Mouse (Mus musculus) G1E (cell line): ENCODE measurements around the gene Rgcc. TPM values are rescaled to one million over a fixed set of nuclear protein-coding genes. Genes with fewer than 3 reads are reported as not detected.
A peak's percentile ranks its signal among the peaks of the same experiment; 100 is the strongest.

Experiments used
- ATAC-seq: 2 replicates; pipeline ENCODE4 v1.8.0; 2016; ENCODE audit warnings: mild to moderate bottlenecking; ENCODE audit not compliant: insufficient number of reproducible peaks, poor library complexity, low FRiP score, severe bottlenecking; ENCODE audit errors: extremely low read depth
- DNase-seq: peaks from one replicate; pipeline ENCODE4 v3.0.0; 2012; ENCODE audit warnings: low spot score
- H3K27me3 ChIP-seq: 2 replicates; pipeline ENCODE4 v1.6.1; 2012; ENCODE audit warnings: mild to moderate bottlenecking, low read length, inconsistent platforms; ENCODE audit not compliant: insufficient read depth
- H3K36me3 ChIP-seq: replicated peaks from 2 replicates; pipeline ENCODE3; 2012; ENCODE audit warnings: mild to moderate bottlenecking, inconsistent platforms
- H3K4me1 ChIP-seq: 2 replicates; pipeline ENCODE4 v1.6.1; 2012; ENCODE audit warnings: low read depth, low read length, inconsistent platforms, mixed read lengths; ENCODE audit not compliant: insufficient read depth
- H3K4me3 ChIP-seq: 2 replicates; pipeline ENCODE4 v1.5.1; 2012; ENCODE audit warnings: low read depth, mild to moderate bottlenecking, inconsistent platforms, low read length, moderate library complexity, mixed read lengths
- H3K9me3 ChIP-seq: replicated peaks from 2 replicates; pipeline ENCODE4 v1.6.1; 2012; ENCODE audit warnings: inconsistent platforms
- CTCF ChIP-seq: IDR thresholded peaks from 2 replicates; pipeline ENCODE4 v1.5.1; 2012; ENCODE audit warnings: low read depth, low read length, inconsistent platforms, mixed read lengths
- GATA1 ChIP-seq: IDR thresholded peaks from 2 replicates; pipeline ENCODE4 v1.6.1; 2012; ENCODE audit warnings: borderline replicate concordance, low read length, inconsistent platforms, mixed read lengths
- GATA2 ChIP-seq: IDR thresholded peaks from 2 replicates; pipeline ENCODE4 v1.6.1; 2012; ENCODE audit warnings: low read depth, low read length, inconsistent platforms, borderline replicate concordance
- POLR2AphosphoS5 ChIP-seq: IDR thresholded peaks from 2 replicates; pipeline ENCODE4 v1.6.1; 2012; ENCODE audit warnings: low read depth, low read length, inconsistent platforms; ENCODE audit not compliant: insufficient replicate concordance
- TAL1 ChIP-seq: conservative IDR thresholded peaks from 2 replicates; pipeline ENCODE4 v1.6.1; 2012; ENCODE audit warnings: low read depth, low read length, inconsistent platforms, mixed read lengths
- polyA plus RNA-seq: library from polyadenylated mRNA; stranded (reverse); fragments of >175 nt; gene quantifications from 2 replicates; pipeline ENCODE4 v1.2.3, GENCODE M21; 2012
- total RNA-seq, 2 experiments: library from RNA; stranded (forward) in 1 of 2; stranded (reverse) in 1 of 2; fragments of 200-1000 nt in 1 of 2; fragments of >200 nt in 1 of 2; fragmentation: Nextera tagmentation in 1 of 2; gene quantifications; 2 replicates each; pipeline ENCODE4 v1.2.3; 2014 to 2017

Gene Rgcc
- total and polyA plus RNA-seq, 3 experiments: not detected

DNA sequence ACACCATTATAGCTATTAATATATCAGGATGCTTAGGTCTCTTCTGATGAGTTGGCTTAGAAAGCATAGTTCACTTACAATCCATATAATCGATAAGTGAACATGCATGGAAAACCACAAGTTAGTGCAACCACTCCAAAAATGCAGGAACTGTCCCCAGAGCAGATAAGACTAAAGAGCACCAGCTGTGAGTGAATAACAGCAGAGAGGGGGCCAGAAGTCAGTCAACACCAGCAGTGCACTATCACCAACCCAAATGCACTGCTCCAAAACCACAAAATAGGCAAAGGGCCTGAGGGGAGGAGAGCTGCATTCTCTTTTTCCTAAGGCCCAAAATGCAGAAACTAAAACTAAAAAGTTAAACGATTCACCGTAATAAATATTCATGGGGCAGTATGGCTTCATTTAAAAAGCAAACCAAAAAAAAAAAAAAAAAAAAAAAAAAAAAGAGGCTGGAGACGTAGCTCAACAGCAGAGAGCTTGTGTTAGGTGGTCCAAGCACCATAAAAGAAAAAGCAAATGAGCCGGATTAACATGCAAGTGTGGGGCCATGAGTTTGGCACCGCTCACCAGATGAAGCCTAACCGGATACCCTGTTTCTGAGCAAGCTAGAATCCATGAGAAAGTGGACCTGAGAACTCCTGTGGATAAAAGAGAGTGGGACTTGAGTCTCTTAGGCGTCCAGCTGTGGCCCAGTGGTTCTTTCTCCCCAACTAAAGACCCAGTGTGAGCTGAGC is 12.2 kb upstream of the Rgcc start:
- Histone ChIP-seq H3K4me1 (peaks cover 20% of the 10 kb centered on the region), H3K9me3 (no peaks in the 10 kb centered on the region), H3K36me3 (no peaks in the 10 kb centered on the region), H3K4me3 (no peak overlapping the region), H3K27me3 (peaks cover 10% of the 10 kb centered on the region)
- ATAC-seq (peak; percentile 77), DNase-seq (no peak)
- TF ChIP-seq CTCF (no peak), GATA1 (no peak), GATA2 (no peak)

DNA sequence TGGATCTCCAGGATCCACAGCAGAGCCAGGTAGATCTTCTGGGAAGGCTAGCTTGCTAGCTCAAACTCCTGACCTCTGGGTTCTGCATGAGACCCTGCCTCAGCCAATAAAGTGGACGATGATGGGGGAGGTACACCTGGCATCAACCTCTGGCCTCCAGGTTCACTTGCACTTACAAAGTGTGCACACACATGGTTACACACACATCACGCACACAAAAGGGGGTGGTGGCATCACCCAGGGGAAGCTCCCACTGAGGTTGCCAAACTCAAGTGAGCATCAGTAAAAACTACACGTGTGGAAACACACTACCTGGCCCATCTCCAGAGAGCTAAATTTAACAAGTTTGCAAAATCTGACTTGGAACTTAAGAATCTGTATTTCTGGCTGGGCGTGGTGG is 11.3 kb upstream of the Rgcc start:
- Histone ChIP-seq H3K36me3 (no peaks in the 10 kb centered on the region), H3K27me3 (peaks cover 11% of the 10 kb centered on the region), H3K9me3 (no peaks in the 10 kb centered on the region), H3K4me1 (peaks cover 20% of the 10 kb centered on the region), H3K4me3 (no peak overlapping the region)
- TF ChIP-seq TAL1 (no peak), GATA2 (no peak), CTCF (no peak), GATA1 (no peak), POLR2AphosphoS5 (no peak)
- DNase-seq: no peak
- ATAC-seq: no peak

- Histone ChIP-seq H3K9me3 (no peaks in the 10 kb centered on the region), H3K27me3 (peaks cover 8% of the 10 kb centered on the region; the same call in 1 of the 2 replicates), H3K4me1 (peaks cover 20% of the 10 kb centered on the region), H3K4me3 (no peak overlapping the region), H3K36me3 (no peaks in the 10 kb centered on the region)
- no peak for TF ChIP-seq TAL1
- no peak for TF ChIP-seq POLR2AphosphoS5
- TF ChIP-seq GATA2: no peak
- TF ChIP-seq CTCF: no peak
- no peak for TF ChIP-seq GATA1
- DNase-seq (no peak), ATAC-seq (no peak)
These were observed 10.5 kb upstream of the Rgcc start for GRCm38 (mm10) chr14:79311918-79312454.

DNA sequence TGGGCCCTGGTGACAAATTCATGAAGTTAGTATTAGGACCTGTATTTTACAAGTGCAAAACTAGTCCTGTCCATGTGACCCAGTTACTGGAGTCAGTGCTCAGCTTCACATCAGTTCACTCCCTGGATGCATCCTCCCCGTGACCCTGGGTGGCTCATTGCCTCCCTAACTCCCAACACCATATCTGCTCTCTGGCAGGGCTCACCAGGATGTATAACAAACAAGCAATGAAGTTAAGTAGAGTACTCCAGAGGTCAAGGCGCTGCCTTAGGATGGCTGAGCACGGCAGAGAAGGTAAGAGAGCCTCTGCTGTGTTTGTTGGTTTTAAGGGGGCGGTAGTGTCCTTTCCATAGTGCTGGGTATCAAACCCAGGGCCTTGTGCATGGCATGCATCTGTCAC is 7.7 kb upstream of the Rgcc start:
- DNase-seq (no peak), ATAC-seq (no peak)
- Histone ChIP-seq H3K36me3 (no peaks in the 10 kb centered on the region), H3K27me3 (peaks cover 10% of the 10 kb centered on the region; the same call in 1 of the 2 replicates), H3K9me3 (no peaks in the 10 kb centered on the region), H3K4me3 (no peak overlapping the region), H3K4me1 (peaks cover 13% of the 10 kb centered on the region)
- TF ChIP-seq POLR2AphosphoS5: no peak
- TF ChIP-seq CTCF: no peak
- TF ChIP-seq GATA2: no peak
- TF ChIP-seq GATA1: no peak
- no peak for TF ChIP-seq TAL1

- Histone ChIP-seq H3K4me1 (peaks cover 7% of the 10 kb centered on the region), H3K27me3 (peaks cover 10% of the 10 kb centered on the region; the same call in 1 of the 2 replicates), H3K36me3 (no peaks in the 10 kb centered on the region), H3K4me3 (no peak overlapping the region), H3K9me3 (no peaks in the 10 kb centered on the region)
- no peak for ATAC-seq
- no peak for DNase-seq
- TF ChIP-seq CTCF (no peak), TAL1 (no peak), POLR2AphosphoS5 (no peak), GATA1 (no peak)
These were observed 6.9 kb upstream of the Rgcc start for GRCm38 (mm10) chr14:79308364-79308763.

DNA sequence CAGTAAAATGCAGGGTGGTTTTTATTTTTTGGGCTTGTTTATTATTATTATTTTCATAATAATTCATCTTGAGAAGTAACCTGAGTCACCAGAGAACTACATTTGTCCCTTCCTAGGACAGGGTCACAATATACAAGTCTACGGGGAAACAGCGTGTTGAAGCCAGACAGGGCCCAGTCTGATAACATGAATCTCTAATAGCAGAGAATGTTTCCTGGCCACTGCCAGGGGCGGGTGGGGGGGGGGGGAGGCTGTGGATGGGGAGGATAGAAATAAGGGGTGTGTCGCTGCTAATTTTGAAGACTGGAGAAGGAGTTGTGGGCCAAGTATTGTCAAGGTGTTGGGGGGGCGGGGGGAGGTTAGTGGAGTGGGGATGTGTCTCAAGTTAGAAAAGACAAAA is 6.5 kb upstream of the Rgcc start:
- Histone ChIP-seq H3K27me3 (peaks cover 10% of the 10 kb centered on the region; the same call in 1 of the 2 replicates), H3K4me1 (peaks cover 4% of the 10 kb centered on the region), H3K9me3 (no peaks in the 10 kb centered on the region), H3K36me3 (no peaks in the 10 kb centered on the region), H3K4me3 (no peak overlapping the region)
- no peak for TF ChIP-seq CTCF
- TF ChIP-seq POLR2AphosphoS5: no peak
- no peak for TF ChIP-seq GATA2
- no peak for TF ChIP-seq GATA1
- TF ChIP-seq TAL1: no peak
- DNase-seq: no peak
- no peak for ATAC-seq

DNA sequence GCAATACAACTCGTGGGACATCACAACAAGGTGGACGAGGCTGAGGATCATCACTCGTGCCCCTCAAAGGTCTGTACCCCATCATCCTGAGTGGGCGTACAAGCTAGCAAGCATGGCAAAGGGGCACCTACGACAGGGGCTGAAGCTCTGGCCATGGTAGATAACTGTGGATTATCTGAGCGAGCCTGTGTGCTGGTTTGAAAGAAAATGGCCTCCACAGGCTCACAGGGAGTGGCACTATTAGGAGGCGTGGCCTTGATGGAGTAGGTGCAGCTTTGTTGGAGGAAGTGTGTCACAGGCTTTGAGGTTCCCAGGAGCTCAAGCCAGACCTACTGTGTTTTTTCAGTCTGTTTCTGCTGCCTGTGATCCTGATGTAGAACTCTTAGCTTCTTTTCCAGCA is 5.7 kb upstream of the Rgcc start:
- DNase-seq: no peak
- Histone ChIP-seq H3K27me3 (peaks cover 10% of the 10 kb centered on the region; the same call in 1 of the 2 replicates), H3K4me1 (no peaks in the 10 kb centered on the region), H3K36me3 (no peaks in the 10 kb centered on the region), H3K9me3 (no peaks in the 10 kb centered on the region), H3K4me3 (no peak overlapping the region)
- no peak for ATAC-seq
- TF ChIP-seq GATA1 (no peak), GATA2 (no peak), POLR2AphosphoS5 (no peak), CTCF (no peak), TAL1 (no peak)
